Mouse (Mus musculus) cerebellum, adult 2 months (tissue): ENCODE measurements at regions not wholly inside any gene's neighbourhood (a gene's known extent, or its start where the extent isn't known, plus 50 kb on each side); places are given as distances from the start of the nearest gene placed in this dataset.
A peak's percentile ranks its signal among the peaks of the same experiment; 100 is the strongest.

Source experiments
- DNase-seq, 2 experiments: peaks; one replicate each; pipeline ENCODE4 v3.0.0; 2021
- H3K27ac ChIP-seq: fragments of 200-500 bp; 2 replicates; pipeline ENCODE4 v1.5.1; 2012; ENCODE audit warnings: low read length, control low read depth, inconsistent platforms; ENCODE audit not compliant: insufficient read depth
- H3K27me3 ChIP-seq: fragments of 200-500 bp; 2 replicates; pipeline ENCODE4 v1.6.1; 2012; ENCODE audit warnings: inconsistent platforms, mild to moderate bottlenecking, low read length, moderate library complexity; ENCODE audit not compliant: control insufficient read depth, insufficient read depth
- H3K4me1 ChIP-seq: fragments of 200-500 bp; 2 replicates; pipeline ENCODE4 v1.6.1; 2011; ENCODE audit warnings: low read length; ENCODE audit not compliant: control insufficient read depth, insufficient read depth
- H3K4me3 ChIP-seq: fragments of 200-500 bp; replicated peaks from 2 replicates; pipeline ENCODE3; 2011; ENCODE audit warnings: mild to moderate bottlenecking, low read depth, low read length, control low read depth; ENCODE audit not compliant: insufficient read depth
- CTCF ChIP-seq: fragments of 200-500 bp; IDR thresholded peaks from 2 replicates; pipeline ENCODE4 v1.5.1; 2011; ENCODE audit warnings: low read depth, mild to moderate bottlenecking, control low read depth, low read length, moderate library complexity, borderline replicate concordance; ENCODE audit not compliant: insufficient read depth
- POLR2A ChIP-seq: fragments of 200-500 bp; IDR thresholded peaks from 2 replicates; pipeline ENCODE4 v1.6.1; 2011; ENCODE audit warnings: low read length, control low read depth, borderline replicate concordance; ENCODE audit not compliant: insufficient read depth
- WGBS: fragments of 180-500 bp; shearing (Covaris S2); methylation state at CpG from one replicate; pipeline ENCODE4 v1.1.7; 2018; 5-methylcytosine and 5-hydroxymethylcytosine counted together

- WGBS, result 63% methylated on average over 8 of the region's 8 CpGs
- no peak for TF ChIP-seq POLR2A
- no peak for TF ChIP-seq CTCF
Observed at GRCm38 (mm10) chr4:31381069-31381969, 582.6 kb upstream of the Map3k7 start.

GRCm38 (mm10) chr4:31392932-31393632 is 570.8 kb upstream of the Map3k7 start:
- no peak for DNase-seq
- no peak overlapping the region for H3K4me3 ChIP-seq
- TF ChIP-seq CTCF, result no peak
- no peak for TF ChIP-seq POLR2A
- no peaks in the 10 kb centered on the region for H3K27me3 ChIP-seq
- 91% methylated on average over 4 of the region's 4 CpGs for WGBS
- H3K27ac ChIP-seq, result no peak overlapping the region
- no peaks in the 10 kb centered on the region for H3K4me1 ChIP-seq

More at GRCm38 (mm10) chr4:31381069-31381969, 582.6 kb upstream of the Map3k7 start:
- Histone ChIP-seq H3K4me1 (no peaks in the 10 kb centered on the region), H3K27ac (no peak overlapping the region), H3K27me3 (no peaks in the 10 kb centered on the region), H3K4me3 (no peak overlapping the region)
- DNase-seq, result no peak

GRCm38 (mm10) chr4:31395538-31395937 is 568.4 kb upstream of the Map3k7 start:
- no peak for DNase-seq
- Histone ChIP-seq H3K27ac (no peak overlapping the region), H3K27me3 (no peaks in the 10 kb centered on the region), H3K4me1 (no peaks in the 10 kb centered on the region), H3K4me3 (no peak overlapping the region)
- 79% methylated on average over 4 of the region's 4 CpGs for WGBS
- TF ChIP-seq POLR2A, result no peak
- no peak for TF ChIP-seq CTCF

GRCm38 (mm10) chr4:31403976-31404375 is 559.9 kb upstream of the Map3k7 start:
- Histone ChIP-seq H3K27me3 (no peaks in the 10 kb centered on the region), H3K27ac (no peak overlapping the region), H3K4me1 (no peaks in the 10 kb centered on the region; the same call in 1 of the 2 replicates), H3K4me3 (no peak overlapping the region)
- DNase-seq, result peak in 1 of 2 experiments; percentile 60
- WGBS, result 19% methylated on average over 8 of the region's 8 CpGs
- TF ChIP-seq CTCF (no peak), POLR2A (no peak)

GRCm38 (mm10) chr4:31404840-31405714 is 558.8 kb upstream of the Map3k7 start:
- no peaks in the 10 kb centered on the region; the same call in 1 of the 2 replicates for H3K4me1 ChIP-seq
- 7% methylated on average over 16 of the region's 16 CpGs for WGBS
- H3K4me3 ChIP-seq, result no peak overlapping the region
- no peaks in the 10 kb centered on the region for H3K27me3 ChIP-seq
- peak in 1 of 2 experiments; percentile 4 for DNase-seq
- TF ChIP-seq POLR2A, result no peak
- no peak for TF ChIP-seq CTCF
- H3K27ac ChIP-seq, result no peak overlapping the region

- WGBS, result 45% methylated on average over 3 of the region's 3 CpGs
- no peaks in the 10 kb centered on the region for H3K27me3 ChIP-seq
- no peak for DNase-seq
- H3K4me1 ChIP-seq, result no peaks in the 10 kb centered on the region; the same call in 1 of the 2 replicates
- H3K4me3 ChIP-seq, result no peak overlapping the region
- no peak for TF ChIP-seq CTCF
- TF ChIP-seq POLR2A, result no peak
- H3K27ac ChIP-seq, result no peak overlapping the region
Observed at GRCm38 (mm10) chr4:31410157-31410556, 553.7 kb upstream of the Map3k7 start.
